Mouse (Mus musculus): ENCODE results near the gene Xpnpep2. TPM values are rescaled to one million over a fixed set of nuclear protein-coding genes. Genes with fewer than 3 reads are reported as not detected.

The Xpnpep2 gene
- total and polyA plus RNA-seq, 3 experiments = 1.5 to 2.1 (median 1.9) TPM

GRCm38 (mm10) chrX:48109316-48109655 lies 761 bp downstream of the Xpnpep2 start:
- 80% methylated on average over 3 of the region's 3 CpGs for WGBS
- no peaks in the 10 kb centered on the region for H3K27me3 ChIP-seq (ENCODE audit: control insufficient read depth, insufficient read depth, low read length)
- no peak for DNase-seq
- H3K9ac ChIP-seq (ENCODE audit: low read depth, low read length) = no peak overlapping the region
- intact Hi-C loops (cut with DNase I) = no loop called here
- H3K4me1 ChIP-seq (ENCODE audit: control insufficient read depth, insufficient read depth, low read length) = peaks cover 8% of the 10 kb centered on the region
- no peak overlapping the region for H3K27ac ChIP-seq
- H3K79me2 ChIP-seq (replicated peaks; ENCODE audit: control insufficient read depth, insufficient read depth, low read length) = no peaks in the 10 kb centered on the region
- no peaks in the 10 kb centered on the region for H3K36me3 ChIP-seq (ENCODE audit: control insufficient read depth, insufficient read depth, low read length)
- TF ChIP-seq CTCF (IDR thresholded peaks at IDR 0.05) = no peak
- no peak for TF ChIP-seq POLR2A (IDR thresholded peaks at IDR 0.05; ENCODE audit: insufficient read depth, low read depth, low read length)
- no peak for TF ChIP-seq EP300 (IDR thresholded peaks at IDR 0.05; ENCODE audit: insufficient read depth, low read depth, low read length)
- no peak overlapping the region for H3K4me3 ChIP-seq

GRCm38 (mm10) chrX:48119294-48119693 lies 10.8 kb downstream of the Xpnpep2 start:
- Histone ChIP-seq H3K9ac (ENCODE audit: low read depth, low read length) (no peak overlapping the region), H3K27me3 (ENCODE audit: control insufficient read depth, insufficient read depth, low read length) (no peaks in the 10 kb centered on the region)

DNA sequence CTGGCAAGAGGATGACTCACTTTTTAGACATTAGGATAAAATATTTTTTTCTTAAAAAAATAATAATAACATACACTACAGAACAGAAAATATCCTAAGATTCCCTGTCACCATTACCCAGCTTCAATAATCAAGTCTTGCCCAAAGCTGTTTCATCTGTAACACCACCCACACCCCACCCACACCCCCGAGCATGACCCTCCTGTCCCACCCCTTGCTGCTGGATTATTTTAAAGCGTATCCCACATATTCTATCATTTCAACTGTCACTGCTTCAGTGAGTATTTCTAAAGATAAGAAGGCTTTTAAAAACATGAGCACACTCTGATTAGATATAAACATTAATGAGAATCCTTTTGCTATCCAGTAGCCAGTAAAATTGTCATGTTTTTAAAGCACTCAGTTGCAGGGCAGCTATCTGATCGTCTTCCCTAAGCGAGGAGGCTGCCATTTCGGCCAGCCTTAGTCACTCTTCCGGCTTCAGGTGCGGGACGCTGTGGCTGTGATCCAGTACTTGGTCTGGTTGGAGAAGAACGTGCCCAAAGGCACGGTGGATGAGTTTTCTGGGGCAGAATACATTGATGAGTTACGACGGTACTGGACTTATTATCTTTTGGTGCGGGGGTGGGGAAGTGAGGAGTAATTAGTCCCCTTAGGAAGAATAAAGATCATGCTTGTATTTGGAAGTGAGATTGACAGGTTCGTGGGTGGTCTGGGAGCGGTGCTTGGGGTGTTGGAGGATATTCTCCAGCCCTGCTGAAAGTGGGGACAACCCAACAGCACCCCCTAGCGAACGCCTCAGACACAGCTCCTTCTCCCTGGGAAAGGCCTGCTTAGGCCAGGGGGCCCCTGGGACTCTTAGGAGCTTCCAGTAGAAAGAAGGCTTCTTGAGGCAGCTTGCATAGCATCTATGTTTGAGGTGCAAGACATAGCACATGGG lies 15.9 kb downstream of the Xpnpep2 start:
- Histone ChIP-seq H3K27me3 (ENCODE audit: control insufficient read depth, insufficient read depth, low read length) (no peaks in the 10 kb centered on the region), H3K9ac (ENCODE audit: low read depth, low read length) (no peak overlapping the region), H3K4me3 (peak overlapping the region; percentile 33; the same call in 1 of the 2 replicates), H3K4me1 (ENCODE audit: control insufficient read depth, insufficient read depth, low read length) (peaks cover 1% of the 10 kb centered on the region; the same call in 1 of the 2 replicates), H3K27ac (no peak overlapping the region), H3K36me3 (ENCODE audit: control insufficient read depth, insufficient read depth, low read length) (no peaks in the 10 kb centered on the region), H3K79me2 (replicated peaks; ENCODE audit: control insufficient read depth, insufficient read depth, low read length) (no peaks in the 10 kb centered on the region)
- peak; percentile 63 to 79 for DNase-seq
- no peak for TF ChIP-seq POLR2A (IDR thresholded peaks at IDR 0.05; ENCODE audit: insufficient read depth, low read depth, low read length)
- 0 out of 2 replicates have a peak, but pooled peaks have one; percentile 13 for TF ChIP-seq EP300 (IDR thresholded peaks at IDR 0.05; ENCODE audit: insufficient read depth, low read depth, low read length)
- peak; percentile 86 for TF ChIP-seq CTCF (IDR thresholded peaks at IDR 0.05)
- intact Hi-C loops (cut with DNase I) = loop anchor here (1.0 to 5.0 kb wide), 3 partner anchors 83 to 132 kb away; partner anchors contain the start of gene Zdhhc9
- WGBS = 29% methylated on average over 17 of the region's 17 CpGs

More at GRCm38 (mm10) chrX:48119294-48119693, 10.8 kb downstream of the Xpnpep2 start:
- no peak for TF ChIP-seq POLR2A (IDR thresholded peaks at IDR 0.05; ENCODE audit: insufficient read depth, low read depth, low read length)
- no peak for TF ChIP-seq EP300 (IDR thresholded peaks at IDR 0.05; ENCODE audit: insufficient read depth, low read depth, low read length)
- TF ChIP-seq CTCF (IDR thresholded peaks at IDR 0.05) = no peak
- Histone ChIP-seq H3K36me3 (ENCODE audit: control insufficient read depth, insufficient read depth, low read length) (no peaks in the 10 kb centered on the region), H3K79me2 (replicated peaks; ENCODE audit: control insufficient read depth, insufficient read depth, low read length) (no peaks in the 10 kb centered on the region), H3K27ac (no peak overlapping the region), H3K4me1 (ENCODE audit: control insufficient read depth, insufficient read depth, low read length) (no peaks in the 10 kb centered on the region; the same call in 1 of the 2 replicates), H3K4me3 (no peak overlapping the region)
- intact Hi-C loops (cut with DNase I) = no loop called here
- DNase-seq = no peak

GRCm38 (mm10) chrX:48126903-48127476 lies 18.5 kb downstream of the Xpnpep2 start:
- Histone ChIP-seq H3K4me1 (ENCODE audit: control insufficient read depth, insufficient read depth, low read length) (0 out of 2 replicates have a peak, but pooled peaks cover 1% of the 10 kb centered on the region), H3K36me3 (ENCODE audit: control insufficient read depth, insufficient read depth, low read length) (no peaks in the 10 kb centered on the region), H3K27me3 (ENCODE audit: control insufficient read depth, insufficient read depth, low read length) (no peaks in the 10 kb centered on the region), H3K27ac (no peak overlapping the region), H3K4me3 (no peak overlapping the region), H3K9ac (ENCODE audit: low read depth, low read length) (no peak overlapping the region), H3K79me2 (replicated peaks; ENCODE audit: control insufficient read depth, insufficient read depth, low read length) (no peaks in the 10 kb centered on the region)
- no peak for DNase-seq
- TF ChIP-seq EP300 (IDR thresholded peaks at IDR 0.05; ENCODE audit: insufficient read depth, low read depth, low read length) (no peak), POLR2A (IDR thresholded peaks at IDR 0.05; ENCODE audit: insufficient read depth, low read depth, low read length) (no peak), CTCF (IDR thresholded peaks at IDR 0.05) (no peak)
- intact Hi-C loops (cut with DNase I) = no loop called here
- WGBS = 85% methylated on average over 6 of the region's 6 CpGs

GRCm38 (mm10) chrX:48127502-48128218 lies 19.1 kb downstream of the Xpnpep2 start:
- WGBS = 71% methylated on average over 6 of the region's 6 CpGs
- Histone ChIP-seq H3K27me3 (ENCODE audit: control insufficient read depth, insufficient read depth, low read length) (no peaks in the 10 kb centered on the region), H3K9ac (ENCODE audit: low read depth, low read length) (no peak overlapping the region), H3K27ac (no peak overlapping the region), H3K4me3 (no peak overlapping the region), H3K36me3 (ENCODE audit: control insufficient read depth, insufficient read depth, low read length) (no peaks in the 10 kb centered on the region), H3K4me1 (ENCODE audit: control insufficient read depth, insufficient read depth, low read length) (0 out of 2 replicates have a peak, but pooled peaks cover 1% of the 10 kb centered on the region), H3K79me2 (replicated peaks; ENCODE audit: control insufficient read depth, insufficient read depth, low read length) (no peaks in the 10 kb centered on the region)
- no peak for DNase-seq
- intact Hi-C loops (cut with DNase I) = no loop called here
- TF ChIP-seq CTCF (IDR thresholded peaks at IDR 0.05) = peak; percentile 26; the same call in 1 of the 2 replicates
- TF ChIP-seq POLR2A (IDR thresholded peaks at IDR 0.05; ENCODE audit: insufficient read depth, low read depth, low read length) = no peak

All from heart, adult 2 months (tissue).